Mouse (Mus musculus): ENCODE data around the gene Ypel5.

DNA sequence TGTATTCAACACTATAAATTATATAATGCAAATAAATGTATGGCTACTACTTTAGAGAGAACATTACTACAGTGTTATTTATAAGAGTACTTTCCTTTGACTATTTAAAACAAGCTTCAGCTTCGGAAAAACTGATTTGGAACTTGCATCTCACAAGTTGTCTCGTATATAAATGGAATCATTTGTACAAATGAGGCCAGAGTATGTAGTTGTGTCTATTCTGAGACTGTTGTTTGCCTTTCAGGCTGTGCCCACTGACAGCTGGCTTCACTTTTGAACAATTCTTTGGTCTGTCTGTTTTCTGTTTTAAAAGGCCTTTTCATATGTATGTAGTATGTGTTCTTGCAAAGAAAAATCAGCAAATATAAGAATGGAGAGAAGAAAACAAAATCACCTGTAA is 16.5 kb upstream of the Ypel5 start:
- TF ChIP-seq CTCF (IDR thresholded peaks at IDR 0.05) (no peak), EP300 (IDR thresholded peaks at IDR 0.05) (no peak)
